Mouse (Mus musculus): Measurements from ENCODE around the gene Tmem79. TPM values are rescaled to one million over a fixed set of nuclear protein-coding genes. Genes with fewer than 3 reads are reported as not detected.
"Not testable (repeated sequence)": the region's sequence is repeated elsewhere in the genome, so short reads cannot be mapped to it uniquely, and the experiment has no call there.

The Tmem79 gene
- total RNA-seq (2021): 1 to 10 TPM; 2.2 to 2.3 TPM
- long read RNA-seq, experiment 1, partial matches to known transcripts: 0 of 3 reads
- long read RNA-seq, experiment 1, other reads (novel, unspliced or antisense): 1 of 3 reads
- long read RNA-seq, experiment 2, partial matches to known transcripts: 0 of 6 reads
- long read RNA-seq, experiment 2, other reads (novel, unspliced or antisense): 6 of 6 reads

DNA sequence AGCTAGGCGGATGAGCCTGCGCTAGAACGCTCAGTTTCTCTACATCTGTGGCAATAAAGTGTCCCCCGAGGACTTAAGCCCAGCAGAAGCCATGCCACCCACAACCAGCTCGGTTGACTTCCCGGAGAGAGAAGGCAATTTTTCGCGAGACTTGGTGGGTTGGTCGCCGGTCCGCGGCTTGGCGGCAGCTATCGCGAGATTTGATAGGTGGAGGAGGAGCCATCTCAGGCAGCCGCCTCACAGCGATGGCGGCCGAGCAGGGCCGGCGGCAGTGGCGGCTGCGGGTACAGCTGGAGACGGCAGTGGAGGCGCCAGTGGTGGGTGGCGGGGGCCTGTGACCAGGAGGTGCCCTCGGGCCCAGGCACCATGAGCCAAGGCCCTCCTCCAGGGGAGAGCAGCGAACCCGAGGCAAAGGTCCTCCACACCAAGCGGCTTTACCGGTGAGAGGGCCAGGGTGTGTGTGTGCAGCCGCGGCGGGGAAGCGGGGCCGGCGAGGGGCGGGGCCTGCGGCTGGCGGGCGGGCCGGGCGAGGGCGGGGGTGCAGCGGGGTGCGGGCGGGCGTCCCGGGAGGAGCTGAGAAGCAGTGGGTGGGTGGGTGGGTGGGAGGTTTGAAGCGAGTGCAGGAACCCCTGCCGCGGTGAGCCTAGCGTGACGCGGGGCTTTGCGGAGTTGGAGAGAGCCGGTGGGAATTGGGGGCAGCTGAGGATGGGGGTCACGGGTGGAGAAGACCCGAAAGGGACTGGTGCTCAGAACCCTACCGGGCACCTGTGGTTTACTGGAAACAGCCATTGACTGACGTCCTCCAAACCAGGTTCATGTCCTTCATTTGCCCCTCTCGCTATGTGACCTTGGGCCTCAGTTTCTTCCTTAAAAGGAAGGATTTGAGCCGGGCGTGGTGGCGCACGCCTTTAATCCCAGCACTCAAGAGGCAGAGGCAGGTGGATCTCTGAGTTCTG is at the start of gene Tmem79, which contains the start of gene Smg5:
Gene Tmem79, minus strand, starts transcription at position 91 of the 956 bp plus-strand sequence.
Gene Smg5, plus strand, starts transcription at position 203 of the 956 bp plus-strand sequence.
- peak; percentile 92 to 98 for DNase-seq (ENCODE audit: low spot score in 2 of 2)

GRCm38 (mm10) chr3:88384364-88384763 is 48.4 kb upstream of the Tmem79 start, which contains the start of gene Bglap:
TSS of gene Bglap (minus strand) at chr3:88384464.
- DNase-seq (ENCODE audit: low spot score in 2 of 2): no peak

- DNase-seq (ENCODE audit: low spot score in 2 of 2): not testable (repeated sequence)
Observed at GRCm38 (mm10) chr3:88382383-88382782, 46.4 kb upstream of the Tmem79 start.

DNA sequence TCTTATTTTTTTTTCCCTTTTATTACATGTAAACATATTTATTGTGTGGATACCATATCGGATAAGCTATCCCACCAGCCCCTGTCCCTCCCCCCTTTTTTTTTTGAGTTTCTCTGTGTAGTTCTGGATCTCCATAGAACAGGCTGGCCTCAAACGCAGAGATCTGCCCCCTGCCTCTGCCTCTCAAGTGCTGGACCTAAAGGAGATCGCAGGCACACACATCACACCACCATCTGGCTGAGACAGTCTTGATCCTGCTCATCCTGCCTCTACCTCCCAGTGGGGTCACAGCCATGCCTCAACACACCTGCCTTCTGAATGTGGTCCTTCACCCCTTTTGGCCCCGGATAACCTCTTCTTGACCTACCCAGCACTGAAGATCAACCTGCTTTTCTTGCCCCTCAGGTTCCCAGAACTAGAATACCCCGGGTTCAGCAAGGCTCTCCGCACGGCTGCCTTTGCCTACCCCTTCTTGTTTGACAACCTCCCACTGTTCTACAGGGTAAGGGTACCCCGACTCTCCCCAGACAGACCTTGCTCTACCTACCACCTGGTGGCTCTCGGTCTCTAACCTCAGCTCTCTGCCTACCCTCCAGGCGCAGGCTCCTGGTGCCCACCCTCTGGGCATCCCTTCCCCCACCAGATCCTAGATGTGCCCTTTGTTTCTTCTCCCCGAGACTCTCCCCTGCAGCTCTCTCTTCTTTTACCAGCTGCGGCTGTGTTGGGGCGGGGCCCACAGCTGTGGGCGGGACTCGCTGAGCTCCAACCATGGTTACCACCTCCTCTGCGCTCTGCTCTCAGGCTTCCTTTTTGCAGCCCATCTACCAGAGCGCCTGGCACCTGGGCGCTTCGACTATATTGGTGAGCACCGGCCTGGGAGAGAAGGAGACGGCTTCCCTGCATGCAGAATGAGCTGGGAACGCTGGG is 45.7 kb upstream of the Tmem79 start:
- DNase-seq (ENCODE audit: low spot score in 2 of 2): not testable (repeated sequence)

GRCm38 (mm10) chr3:88378599-88378998 is 42.7 kb upstream of the Tmem79 start, which contains the start of gene Bglap2:
TSS of gene Bglap2 (minus strand) at chr3:88378699.
- not testable (repeated sequence) for DNase-seq (ENCODE audit: low spot score in 2 of 2)

- not testable (repeated sequence) for DNase-seq (ENCODE audit: low spot score in 2 of 2)
Observed at GRCm38 (mm10) chr3:88376644-88377043, 40.7 kb upstream of the Tmem79 start.

DNA sequence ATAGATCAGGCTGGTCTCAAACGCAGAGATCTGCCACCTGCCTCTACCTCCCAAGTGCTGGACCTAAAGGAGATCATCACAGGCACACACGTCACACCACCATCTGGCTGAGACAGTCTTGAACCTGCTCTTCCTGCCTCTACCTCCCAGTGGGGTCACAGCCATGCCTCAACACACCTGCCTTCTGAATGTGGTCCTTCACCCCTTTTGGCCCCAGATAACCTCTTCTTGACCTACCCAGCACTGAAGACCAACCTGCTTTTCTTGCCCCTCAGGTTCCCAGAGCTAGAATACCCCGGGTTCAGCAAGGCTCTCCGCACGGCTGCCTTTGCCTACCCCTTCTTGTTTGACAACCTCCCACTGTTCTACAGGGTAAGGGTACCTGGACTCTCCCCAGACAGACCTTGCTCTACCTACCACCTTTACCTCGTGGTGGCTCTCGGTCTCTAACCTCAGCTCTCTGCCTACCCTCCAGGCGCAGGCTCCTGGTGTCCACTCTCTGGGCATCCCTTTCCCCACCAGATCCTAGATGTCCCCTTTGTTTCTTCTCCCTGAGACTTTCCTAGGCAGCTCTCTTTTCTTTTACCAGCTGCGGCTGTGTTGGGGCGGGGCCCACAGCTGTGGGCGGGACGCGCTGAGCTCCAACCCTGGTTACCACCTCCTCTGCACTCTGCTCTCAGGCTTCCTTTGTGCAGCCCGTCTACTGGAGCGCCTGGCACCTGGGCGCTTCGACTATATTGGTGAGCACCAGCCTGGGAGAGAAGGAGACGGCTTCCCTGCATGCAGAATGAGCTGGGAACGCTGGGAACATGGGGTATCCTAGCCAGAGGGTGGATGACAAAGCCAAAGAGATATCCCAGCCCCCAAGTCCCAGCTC is 40.0 kb upstream of the Tmem79 start:
- DNase-seq (ENCODE audit: low spot score in 2 of 2): not testable (repeated sequence)

- not testable (repeated sequence) for DNase-seq (ENCODE audit: low spot score in 2 of 2)
Observed at GRCm38 (mm10) chr3:88372643-88373042, 36.7 kb upstream of the Tmem79 start, which contains the start of gene Bglap3. TSS of gene Bglap3 (minus strand) at chr3:88372743.

GRCm38 (mm10) chr3:88368511-88368910 is 32.6 kb upstream of the Tmem79 start:
- not testable (repeated sequence) for DNase-seq (ENCODE audit: low spot score in 2 of 2)

GRCm38 (mm10) chr3:88367517-88367916 is 31.6 kb upstream of the Tmem79 start:
- DNase-seq (ENCODE audit: low spot score in 2 of 2): not testable (repeated sequence)

GRCm38 (mm10) chr3:88366830-88367428 is 31.0 kb upstream of the Tmem79 start:
- not testable (repeated sequence) for DNase-seq (ENCODE audit: low spot score in 2 of 2)

DNA sequence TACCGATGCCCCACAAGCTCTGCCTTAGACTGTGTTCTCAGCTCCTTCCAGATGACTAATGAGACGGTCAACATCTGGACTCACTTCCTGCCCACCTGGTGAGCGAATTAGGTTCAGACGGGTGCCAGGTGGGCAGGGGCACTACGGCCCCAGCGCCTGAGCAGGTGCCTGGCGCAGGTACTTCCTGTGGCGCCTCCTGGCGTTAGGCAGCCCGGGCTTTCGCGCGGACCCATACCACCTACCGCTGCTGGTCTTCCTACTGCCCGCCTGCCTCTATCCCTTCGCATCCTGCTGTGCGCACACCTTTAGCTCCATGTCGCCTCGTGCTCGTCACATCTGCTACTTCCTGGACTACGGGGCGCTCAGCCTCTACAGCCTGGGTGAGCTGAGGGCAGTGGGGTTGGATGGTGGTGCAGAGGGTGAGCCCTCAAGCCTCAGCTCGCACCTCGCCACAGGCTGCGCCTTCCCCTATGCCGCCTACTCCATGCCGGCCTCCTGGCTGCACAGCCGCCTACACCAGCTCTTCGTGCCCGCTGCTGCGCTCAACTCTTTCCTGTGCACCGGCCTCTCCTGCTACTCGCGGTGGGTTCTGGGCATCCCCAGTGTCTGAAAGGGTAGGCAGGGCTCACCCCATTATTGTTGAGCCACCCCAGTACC is 29.9 kb upstream of the Tmem79 start:
- DNase-seq (ENCODE audit: low spot score in 2 of 2): no peak

GRCm38 (mm10) chr3:88364337-88364736 is 28.4 kb upstream of the Tmem79 start, which contains the start of gene Paqr6:
TSS of gene Paqr6 (plus strand) at chr3:88364584.
- DNase-seq (ENCODE audit: low spot score in 2 of 2): peak; percentile 52 to 70

GRCm38 (mm10) chr3:88363700-88364099 is 27.8 kb upstream of the Tmem79 start:
- DNase-seq (ENCODE audit: low spot score in 2 of 2): no peak

DNA sequence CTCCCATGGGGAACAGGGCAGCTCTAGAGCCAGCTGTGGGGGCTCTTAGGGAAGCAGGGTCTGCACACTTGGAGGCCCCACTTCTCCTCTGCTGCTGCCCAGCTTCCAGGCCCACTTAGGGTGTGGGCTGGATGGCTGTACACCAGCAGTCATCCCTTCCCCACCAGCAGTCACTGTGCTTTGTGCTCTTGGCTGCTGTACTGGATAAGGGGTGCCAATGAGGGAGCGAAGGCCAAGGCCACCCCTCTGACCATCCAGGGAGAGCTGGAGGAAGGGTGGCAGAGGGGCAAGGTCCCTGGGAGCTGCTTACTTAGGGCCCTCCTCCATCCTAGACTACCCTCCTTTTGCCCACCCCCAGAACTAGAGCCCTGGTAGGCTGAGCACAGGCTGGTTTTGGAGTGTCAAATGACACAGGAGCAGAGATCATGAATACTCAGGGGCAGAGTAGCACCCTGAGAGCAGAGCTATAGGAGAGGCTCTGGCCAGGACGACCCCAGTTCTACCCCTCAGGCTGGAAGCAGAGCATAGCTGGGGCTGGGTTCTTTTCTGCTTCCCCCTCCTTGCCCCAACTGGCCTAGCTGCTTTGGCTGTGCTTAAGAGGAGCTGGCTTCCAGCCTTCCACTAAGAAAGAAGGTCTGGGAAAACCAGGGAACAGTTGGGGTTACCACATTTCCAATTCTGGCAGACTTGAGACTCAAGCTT is 25.8 kb upstream of the Tmem79 start:
- DNase-seq (ENCODE audit: low spot score in 2 of 2): no peak

DNA sequence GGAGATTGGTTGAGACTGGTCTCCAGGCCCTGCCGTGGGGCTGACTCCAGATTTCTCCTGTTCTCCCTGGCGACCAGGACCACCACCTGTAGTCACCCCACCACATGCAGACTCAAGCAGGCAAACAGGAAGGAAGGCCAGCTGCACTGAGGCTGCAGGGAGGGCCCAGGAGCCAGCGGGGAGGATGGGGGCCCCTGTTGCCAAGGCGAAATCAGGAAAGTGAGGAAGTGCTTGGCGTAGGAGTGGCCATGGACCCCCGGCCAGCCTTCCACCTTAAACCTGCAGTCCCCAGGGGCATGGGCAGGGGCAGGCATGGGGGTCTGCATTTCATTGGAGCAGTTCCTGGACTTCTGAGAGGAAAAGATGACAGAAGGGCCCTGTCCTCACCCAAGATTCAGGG is 25.1 kb upstream of the Tmem79 start:
- no peak for DNase-seq (ENCODE audit: low spot score in 2 of 2)

DNA sequence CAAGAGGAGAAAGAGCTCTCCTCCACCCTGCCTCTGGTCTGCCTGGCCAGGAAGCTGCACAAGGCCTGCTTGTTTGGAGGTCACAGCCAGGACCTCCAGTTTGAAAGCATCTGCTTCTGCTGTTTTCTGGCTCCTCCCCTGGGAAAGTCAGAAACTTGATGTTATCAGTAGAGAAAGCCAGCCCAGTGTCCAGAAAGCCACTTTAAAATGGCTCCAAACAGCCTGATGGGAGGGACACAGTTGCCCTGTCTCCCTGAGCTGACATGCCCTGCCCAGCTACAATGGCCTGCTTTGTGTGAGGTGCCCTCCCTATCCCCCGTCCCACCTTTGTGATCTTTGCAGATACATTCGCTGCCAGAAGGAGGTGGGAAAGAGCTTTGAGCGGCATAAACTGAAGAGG is 24.0 kb upstream of the Tmem79 start:
- no peak for DNase-seq (ENCODE audit: low spot score in 2 of 2)

- DNase-seq (ENCODE audit: low spot score in 2 of 2): no peak
Observed at GRCm38 (mm10) chr3:88359584-88359983, 23.6 kb upstream of the Tmem79 start.

Measured in gastrocnemius, postnatal 4 days (tissue).